Mouse (Mus musculus): ENCODE measurements at regions not wholly inside any gene's neighbourhood (a gene's known extent, or its start where the extent isn't known, plus 50 kb on each side); places are given as distances from the start of the nearest gene placed in this dataset.

DNA sequence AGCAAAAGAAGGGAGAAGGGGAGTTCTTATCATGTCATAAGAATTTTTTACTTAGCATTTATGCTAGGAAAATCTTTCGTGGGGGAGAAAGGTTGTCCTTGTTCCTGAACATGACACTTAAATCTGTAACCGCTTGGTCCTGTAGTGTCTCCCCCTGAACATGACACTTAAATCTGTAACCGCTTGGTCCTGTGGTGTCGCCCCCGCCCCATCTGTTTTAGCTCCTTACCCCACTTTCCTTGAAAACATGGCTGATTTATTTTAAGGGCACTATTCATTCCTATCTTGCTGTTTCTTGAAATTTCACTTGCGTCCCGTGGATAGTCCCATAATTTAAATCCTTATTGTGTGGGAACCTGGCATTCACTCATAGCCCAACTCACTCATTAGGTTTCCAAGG lies 82.2 kb downstream of the Rap2a start:
- DNase-seq (ENCODE audit: low spot score), result no peak

DNA sequence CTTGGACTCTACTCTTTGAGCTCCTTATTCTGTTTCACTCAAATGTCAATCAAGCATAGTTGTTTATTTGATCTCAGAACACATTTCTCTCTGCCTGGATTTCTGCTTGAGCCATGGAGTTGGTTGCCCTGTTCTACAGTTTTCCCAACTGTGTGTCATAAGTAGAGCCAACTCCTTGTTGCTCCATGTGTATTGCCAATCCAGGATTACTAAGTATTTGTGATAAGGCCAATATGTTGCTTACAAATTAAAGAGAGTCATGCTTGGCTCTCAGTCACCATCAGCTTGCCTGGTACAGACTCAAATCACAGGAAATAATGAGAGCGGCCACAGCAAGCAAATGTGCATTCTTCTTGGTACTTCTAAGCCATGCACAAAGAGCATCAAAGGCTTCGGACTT lies 82.7 kb downstream of the Rap2a start:
- no peak for DNase-seq (ENCODE audit: low spot score)

DNA sequence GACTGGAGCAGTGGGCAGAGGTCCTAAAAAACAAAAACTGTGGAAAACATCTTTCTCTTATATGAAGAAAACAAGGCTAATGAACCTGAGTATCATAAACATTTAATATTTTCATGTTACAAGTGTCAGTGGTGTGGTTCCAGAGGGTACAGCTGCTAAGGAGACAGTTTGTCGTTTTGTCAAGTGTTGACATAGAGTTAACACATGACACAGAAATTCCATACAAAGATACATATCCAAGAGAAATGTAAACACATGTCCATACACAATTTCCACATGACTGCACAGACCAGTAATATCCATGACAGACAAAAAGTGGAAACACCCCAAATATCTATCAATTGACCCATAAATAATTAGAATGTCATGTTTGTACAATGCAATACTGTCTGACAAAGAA lies 88.7 kb downstream of the Rap2a start:
- DNase-seq (ENCODE audit: low spot score), result no peak

DNA sequence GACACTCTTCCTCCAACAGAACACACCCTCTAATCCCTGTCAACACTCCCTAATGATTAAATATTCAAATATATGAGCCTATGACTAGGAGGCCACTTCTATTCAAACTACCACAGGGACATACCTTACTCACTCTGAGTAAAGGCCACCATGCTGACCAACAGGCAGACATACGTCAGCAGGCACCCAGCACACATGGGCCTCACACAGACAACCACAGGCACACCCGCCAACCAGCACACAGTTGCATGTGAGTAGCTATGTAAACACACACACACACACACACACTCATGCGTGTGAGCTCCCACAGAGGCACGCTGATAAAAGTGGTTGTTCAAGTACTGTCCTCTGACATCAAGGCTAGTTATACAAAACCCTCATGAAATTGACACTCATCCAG lies 89.8 kb downstream of the Rap2a start:
- no peak for DNase-seq (ENCODE audit: low spot score)

DNA sequence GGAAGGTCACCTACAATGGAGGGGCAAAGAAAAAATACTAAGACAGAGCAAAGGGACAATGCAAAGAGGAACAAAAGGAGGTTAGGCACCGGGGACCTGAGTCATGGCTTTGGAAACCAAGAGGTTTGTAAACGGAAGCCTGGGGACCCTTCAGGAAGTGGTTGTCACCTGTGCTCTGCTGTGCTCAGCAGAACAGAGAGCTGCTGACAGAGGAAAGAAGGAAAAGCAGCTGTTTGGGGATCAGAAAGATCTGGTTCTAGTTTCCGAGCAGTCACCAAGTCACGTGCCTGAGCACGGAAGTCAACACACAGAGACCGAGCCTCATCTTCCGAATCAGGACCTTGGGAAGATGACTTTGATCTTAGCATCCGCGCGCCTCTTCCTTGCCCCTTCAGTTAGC lies 94.0 kb downstream of the Rap2a start:
- no peak for DNase-seq (ENCODE audit: low spot score)

DNA sequence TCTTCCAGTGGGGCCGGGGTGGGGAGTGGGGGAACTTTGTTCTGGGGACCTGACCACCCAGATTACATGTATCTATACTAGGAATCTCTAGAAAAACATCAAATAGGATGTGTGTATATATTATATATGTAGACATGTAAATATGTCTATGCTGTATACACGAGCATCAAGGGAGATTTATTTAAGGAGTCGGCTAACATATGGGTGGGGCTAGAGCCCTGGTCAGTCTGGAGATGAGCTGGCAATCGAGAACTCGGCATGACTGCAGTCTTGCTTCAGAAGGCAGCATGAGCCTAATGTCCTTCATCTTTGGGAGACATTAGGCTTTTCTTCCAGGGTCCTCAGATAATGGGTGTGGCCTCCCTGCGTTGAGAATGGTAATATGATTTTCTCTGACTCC lies 97.0 kb downstream of the Rap2a start:
- no peak for DNase-seq (ENCODE audit: low spot score)

DNA sequence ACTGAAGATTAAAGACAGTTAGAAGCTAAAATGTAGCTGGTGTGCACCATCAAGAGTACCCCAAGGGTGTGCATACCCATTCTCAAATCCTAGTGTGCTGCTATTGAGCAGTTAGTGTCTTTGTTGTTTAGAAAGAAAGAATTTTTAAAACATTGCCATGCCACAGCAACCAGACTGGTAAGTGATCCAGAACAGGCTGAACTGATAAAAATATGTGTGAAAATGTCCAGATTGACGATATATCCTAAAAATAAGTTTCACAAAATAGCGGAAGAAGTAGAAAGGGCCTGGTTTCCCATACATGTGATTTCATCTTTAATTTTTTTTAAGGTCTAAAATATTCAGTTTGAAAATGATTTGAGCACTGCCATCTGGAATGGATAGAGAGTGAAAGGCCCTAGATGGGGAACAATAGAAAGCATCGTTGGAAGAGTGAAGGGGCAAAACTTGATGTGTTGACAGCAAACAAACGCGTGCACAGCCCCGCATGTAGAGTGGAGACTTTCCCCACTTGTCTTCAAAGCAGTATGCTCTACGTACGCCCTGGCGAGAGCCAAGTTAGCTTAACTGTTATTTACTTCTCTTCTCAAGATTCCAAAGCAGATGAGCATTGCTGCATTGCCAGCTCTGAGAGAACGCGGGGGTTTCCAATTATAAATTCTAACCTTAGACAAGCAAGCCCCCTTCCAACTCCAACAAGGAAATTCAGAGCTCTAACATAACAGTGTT lies 100.3 kb downstream of the Rap2a start:
- no peak for DNase-seq (ENCODE audit: low spot score)

DNA sequence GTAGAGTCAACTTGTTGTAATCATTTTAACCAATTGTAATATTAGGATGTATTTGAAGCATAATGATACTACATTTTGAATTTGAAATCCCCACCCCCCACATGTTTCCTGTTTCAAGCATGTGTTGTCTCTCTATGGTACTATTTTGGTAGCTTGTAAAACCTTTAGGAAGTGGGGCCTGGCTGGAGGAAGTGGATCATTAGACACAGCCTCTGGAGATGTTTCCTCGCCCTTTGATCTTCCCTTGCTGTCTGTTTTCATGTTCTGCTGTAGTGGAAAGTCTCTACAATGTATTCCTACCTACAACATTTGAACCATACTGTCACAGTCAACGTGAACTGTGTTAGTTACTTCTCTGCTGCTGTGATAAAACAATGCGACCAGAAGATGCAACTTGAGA lies 105.6 kb downstream of the Rap2a start:
- DNase-seq (ENCODE audit: low spot score), result no peak

DNA sequence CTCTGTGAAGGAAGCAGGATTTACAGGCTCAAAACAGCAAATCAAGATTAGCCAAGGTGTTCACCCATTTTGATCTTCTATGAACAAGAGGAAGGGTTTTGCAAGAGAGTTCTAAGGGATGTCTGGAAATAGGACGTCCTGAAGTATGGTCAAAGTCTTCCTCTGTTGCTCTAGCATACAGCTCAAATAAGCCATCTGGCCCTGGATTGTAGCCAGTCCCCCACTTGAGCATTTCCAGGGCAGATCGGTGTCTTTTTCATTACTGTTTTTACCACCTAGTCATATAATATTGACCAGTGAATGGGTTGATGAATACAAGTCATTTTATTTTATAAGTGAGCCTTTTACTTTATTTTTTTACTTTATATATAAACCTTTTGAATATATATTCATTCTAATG lies 113.9 kb downstream of the Rap2a start:
- DNase-seq (ENCODE audit: low spot score), result no peak

DNA sequence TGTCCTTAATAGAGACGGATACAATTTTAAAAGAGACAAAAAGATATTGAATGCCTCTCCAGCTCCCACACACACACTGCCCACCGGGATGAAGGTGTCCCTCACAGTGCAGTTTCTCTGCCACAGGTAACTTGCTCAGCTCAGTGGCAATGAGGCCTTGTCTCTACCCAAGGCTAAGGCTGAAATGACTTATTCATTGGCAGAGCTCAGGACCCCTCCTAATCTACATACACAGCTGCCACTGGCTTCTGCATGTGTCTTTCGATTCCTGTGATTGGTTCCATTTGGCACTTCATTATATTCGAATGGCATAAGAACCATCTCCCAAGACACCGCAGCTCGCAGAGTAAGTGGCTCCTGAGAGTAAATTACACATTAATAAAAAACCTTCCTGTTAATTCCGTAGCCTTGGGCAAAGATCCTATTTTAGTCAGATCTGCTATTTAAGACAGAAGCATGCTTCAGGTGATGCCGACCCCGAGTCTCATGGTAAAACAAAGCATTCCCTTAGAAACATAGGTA lies 122.2 kb downstream of the Rap2a start:
- no peak for DNase-seq (ENCODE audit: low spot score)

DNA sequence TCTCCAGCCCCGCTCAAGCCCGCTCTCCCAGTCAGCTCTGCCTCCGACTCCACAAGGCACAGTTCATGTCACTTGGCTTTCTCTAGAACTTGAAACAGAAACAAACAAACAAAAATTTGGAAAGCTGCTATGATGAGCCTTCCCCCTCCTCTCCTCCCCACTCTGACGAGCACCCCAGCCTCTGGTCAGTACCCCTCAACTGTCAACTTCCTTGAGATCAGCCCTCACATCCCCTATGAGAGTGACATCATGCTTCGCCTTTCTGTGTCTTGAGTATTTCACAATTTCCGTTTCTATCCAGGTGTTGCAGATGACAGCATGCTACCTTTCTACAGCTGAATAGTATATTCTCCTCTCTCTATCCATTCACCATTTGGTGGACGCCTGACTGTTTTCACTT lies 123.3 kb downstream of the Rap2a start:
- no peak for DNase-seq (ENCODE audit: low spot score)

DNA sequence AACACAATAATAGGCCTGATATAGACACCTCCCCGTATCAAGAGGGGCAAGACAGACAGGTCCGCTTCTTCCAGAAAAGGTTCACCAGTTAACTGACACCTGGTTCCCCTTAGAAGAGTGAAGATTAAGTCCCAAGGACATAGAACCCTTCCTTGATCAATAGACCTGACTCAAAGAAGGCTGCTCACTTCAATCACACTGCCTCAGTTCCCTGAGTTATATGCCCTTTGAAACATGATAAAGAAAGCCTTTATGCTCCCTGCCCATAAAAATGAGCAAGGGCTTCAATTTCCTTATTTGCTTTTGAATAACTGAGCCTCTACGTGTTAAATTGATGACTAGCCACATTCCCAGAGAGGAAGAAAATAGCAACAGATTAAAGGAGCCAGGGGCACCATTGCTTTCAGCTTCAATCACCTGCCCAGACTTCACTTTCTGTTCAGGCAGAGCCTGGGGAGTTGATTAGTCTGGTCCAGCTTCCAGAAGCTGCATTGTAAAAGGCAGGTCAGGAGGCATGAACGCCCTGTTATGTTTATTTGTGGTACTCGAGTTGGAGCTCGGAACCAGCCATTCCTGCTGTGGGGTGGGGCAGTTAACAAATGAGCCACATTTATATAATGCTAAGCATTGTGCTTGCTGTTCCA lies 125.7 kb downstream of the Rap2a start:
- DNase-seq (ENCODE audit: low spot score), result no peak

DNA sequence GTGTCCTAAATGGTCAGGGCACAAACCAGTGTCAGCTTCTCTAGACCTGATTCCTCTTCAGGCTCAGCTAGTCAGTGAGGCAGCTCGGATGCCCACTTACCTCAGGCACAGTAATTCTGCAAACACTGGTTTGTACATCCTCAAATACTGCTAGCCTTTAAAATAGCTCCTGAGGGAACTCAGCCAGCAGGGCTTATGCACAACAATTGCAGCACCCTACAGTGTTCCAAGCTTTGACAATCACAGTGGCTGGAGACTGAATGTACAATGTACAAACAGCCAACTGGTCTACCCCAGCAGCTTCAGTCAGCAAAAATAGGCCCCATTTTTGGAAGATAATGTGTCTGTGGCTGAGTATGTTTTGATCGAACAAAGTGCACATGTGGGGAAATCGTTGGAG lies 129.6 kb downstream of the Rap2a start:
- no peak for DNase-seq (ENCODE audit: low spot score)

DNA sequence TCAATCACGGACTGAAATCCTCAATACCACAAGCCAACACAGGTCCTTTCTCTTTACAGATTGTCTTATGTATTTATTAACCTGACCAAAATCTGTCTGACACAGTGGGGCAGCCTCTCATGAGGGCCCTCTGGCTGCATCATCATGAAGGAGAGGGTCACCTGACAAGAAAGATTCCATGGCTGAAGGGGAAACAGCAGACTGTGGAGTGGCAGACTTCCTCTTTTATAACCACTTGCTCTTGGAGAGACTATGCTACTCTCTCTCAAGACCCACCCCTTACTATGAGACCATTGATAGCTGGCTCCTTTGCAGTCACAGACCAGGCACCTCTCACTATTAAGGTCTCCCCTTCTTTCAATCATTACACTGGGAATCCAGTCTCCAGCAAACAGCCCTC lies 133.1 kb downstream of the Rap2a start:
- no peak for DNase-seq (ENCODE audit: low spot score)

DNA sequence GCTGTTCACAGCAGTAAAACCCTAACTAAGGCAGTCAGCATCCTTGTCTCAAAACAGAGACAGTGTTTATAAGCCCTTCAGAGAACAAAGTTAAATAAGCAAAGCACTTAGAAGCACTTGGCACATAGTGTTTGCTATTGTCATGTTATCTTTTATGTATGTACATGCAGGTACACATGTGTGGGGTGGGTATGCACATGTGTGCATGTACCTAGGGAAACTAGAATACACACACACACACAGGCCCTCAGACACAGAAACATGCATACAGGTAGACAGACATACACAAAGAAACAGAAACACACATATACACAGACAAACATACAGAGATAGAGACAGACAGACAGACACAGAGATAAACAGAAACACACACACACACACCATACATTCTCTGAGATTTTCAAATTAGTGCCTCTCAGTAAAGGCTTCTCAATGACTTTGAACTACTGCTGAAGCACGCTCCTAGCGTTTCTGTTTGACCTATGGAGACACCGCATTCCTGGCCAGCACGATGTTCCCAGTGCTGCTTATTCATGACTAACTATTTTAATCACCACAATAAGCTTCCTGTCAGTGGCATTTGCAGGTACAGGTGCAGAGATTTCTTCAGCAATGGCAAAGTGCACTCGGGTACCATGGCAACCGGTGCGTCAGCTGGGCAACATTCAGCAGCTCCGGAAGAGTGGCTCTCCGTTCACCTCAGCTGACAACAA lies 148.1 kb downstream of the Rap2a start:
- no peak for DNase-seq (ENCODE audit: low spot score)

DNA sequence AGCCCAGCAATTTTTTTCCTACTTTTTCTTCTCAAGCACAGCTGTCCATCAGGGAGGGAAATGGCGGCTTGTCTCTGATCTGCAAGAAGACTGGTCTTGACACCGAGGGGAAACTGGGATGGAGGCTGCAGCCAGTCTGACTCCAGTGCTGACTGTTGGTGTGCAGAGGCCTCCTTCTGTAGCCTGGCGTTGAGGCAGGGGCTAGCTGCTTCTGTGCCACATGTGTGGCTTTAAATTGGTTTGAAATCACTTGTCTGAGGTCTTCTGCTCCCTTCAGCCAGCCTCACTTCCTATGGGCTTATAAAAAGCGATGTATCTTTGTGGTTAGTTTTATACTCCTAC lies 148.7 kb downstream of the Rap2a start:
- DNase-seq (ENCODE audit: low spot score), result no peak

DNA sequence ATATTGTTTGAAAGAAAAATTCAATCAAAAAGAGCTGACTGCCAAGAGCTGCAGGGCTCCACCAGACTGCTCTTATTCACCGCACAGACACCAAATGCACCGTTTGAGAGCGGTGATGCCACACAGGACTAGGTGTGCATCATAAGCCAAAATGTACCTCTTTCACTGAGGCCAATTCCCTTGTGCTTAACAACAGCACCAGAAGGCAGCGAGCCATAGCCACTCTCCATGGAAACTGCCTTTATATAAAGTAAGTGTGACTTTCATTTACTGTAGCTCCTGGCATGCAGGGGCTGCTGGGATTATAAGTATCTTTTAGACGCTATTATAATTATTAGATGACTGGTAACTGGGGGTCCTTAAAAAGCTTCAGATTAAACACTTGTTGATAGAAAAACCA lies 154.5 kb downstream of the Rap2a start:
- DNase-seq (ENCODE audit: low spot score), result no peak

DNA sequence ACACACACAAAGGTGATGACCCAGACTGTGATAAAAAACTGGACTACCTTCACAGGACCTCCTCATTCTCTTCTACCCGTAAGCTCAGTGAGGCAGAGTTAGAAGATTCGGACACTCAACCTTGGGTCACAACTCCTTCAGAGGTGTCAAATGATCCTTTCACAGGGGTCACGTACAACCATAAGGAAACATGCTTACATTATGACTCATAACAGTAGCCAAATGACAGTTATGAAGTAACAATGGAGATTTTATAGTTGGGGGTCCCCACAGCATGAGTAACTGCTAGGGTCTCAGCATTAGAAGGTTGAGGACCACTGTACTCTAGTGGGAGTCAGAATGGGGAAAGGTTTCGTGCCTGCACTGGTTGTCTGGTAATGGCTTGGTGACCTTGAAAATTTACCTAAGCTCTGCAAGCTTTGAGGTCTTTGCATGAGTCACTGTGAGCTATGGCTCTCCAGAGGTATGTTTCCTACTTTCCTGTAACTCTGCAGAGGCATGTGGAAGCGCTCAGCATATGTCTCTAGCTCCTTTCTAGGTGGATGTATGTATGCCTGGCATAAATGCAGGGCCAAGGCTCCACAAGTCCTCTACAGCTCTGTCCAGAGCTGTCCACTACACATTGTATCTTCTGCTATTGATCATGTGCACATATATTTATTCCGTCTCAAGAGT lies 158.6 kb downstream of the Rap2a start:
- DNase-seq (ENCODE audit: low spot score), result no peak

DNA sequence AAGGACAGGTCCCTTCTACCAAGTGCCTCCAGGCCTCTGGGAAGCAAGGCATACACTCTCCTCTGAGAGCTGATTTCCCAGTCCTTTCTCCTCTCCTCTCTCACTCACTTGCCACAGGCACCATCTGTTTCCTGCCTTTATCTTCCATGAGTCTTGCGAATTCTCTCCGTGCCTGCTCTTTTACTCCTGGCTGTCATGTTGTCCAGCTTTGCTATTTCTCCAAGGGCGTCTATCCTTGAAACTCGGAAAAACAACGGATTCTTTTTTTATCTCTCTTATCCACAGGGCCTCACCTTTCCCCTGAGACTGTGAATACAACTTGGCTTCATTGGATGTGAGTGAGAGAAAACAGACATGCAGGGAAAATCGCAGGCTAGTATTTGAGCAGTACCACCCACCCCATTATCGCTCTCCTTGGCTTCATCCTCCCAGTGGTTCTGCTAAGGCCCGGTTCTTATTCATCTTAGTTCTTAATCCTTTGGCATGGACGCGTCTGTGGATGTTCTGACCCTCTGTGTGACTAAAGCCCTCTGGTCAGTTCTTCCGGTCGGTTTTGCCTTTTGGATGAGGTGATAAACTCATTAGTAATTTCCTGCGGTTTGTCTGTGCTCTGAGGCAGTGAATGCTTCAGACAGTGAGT lies 159.4 kb downstream of the Rap2a start:
- DNase-seq (ENCODE audit: low spot score), result no peak

DNA sequence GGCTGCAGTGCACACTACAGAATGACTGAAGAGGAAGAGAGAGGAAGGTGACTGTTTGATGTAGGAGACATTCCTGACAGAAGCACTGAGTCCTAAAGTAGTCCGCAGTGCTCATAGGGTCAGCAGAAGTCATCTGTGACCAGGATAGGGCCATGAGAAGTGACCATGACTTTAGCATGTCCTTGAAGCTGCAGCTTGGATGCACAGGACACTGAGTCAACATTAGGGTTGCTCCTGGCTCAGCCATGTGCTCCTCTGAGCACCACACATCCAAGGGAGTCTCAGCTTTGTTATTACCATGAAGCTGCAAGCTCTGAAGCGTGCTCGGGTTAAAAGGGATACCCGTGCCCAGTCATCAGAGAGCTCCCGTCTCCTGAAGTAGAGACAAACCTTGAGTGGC lies 164.3 kb downstream of the Rap2a start:
- DNase-seq (ENCODE audit: low spot score), result no peak

DNA sequence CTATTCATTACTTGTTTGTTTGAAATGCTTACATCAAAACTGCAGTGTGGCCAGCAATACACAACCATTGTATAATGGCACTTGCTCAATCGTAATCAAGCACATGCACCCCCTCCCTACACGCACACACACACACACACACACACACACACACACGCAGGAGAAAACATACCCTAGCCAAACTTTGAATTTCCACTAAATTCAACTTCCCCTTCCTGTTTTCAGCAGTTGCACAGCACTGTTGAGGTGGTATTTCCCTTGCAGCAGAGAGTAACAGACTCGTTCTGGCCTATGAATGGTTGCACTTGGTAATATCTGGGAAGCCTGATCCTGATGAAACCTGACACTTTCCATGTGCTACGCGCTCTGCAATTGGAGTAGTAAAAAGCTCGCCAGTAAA lies 173.8 kb downstream of the Rap2a start:
- no peak for DNase-seq (ENCODE audit: low spot score)

DNA sequence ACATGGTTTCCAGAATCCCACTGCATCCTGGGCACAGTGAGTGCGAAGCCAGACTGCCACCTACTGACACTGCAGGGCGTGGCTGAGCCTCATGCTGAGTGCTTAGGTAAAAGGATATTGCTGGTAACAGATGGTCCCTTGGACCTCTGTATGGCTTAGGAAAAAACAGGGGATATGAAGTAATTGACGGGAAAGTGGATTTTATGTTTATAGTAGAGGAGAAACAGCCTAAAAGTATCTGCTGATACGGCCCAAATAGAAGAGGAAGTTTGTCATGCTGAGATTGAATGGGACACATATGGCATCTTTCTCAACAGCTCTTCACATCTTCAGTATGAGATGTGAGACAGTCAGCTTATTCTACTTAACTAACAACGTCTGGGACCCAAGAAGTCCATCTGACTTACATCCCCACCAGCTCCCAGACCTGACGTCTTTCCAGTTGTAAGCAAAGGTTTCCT lies 182.1 kb downstream of the Rap2a start:
- no peak for DNase-seq (ENCODE audit: low spot score)
